Mouse (Mus musculus): ENCODE measurements around the gene Cadm1.

- TF ChIP-seq CTCF (IDR thresholded peaks at IDR 0.05; ENCODE audit: low read depth) = no peak
- no peak for TF ChIP-seq EP300 (IDR thresholded peaks at IDR 0.05; ENCODE audit: low read depth)
Measured at GRCm38 (mm10) chr9:47608441-47608840, 78.5 kb downstream of the Cadm1 start.

Measured in liver, postnatal 0 days (tissue).